Mouse (Mus musculus) MEL (cell line): ENCODE results near the gene Adra1d. TPM values are rescaled to one million over a fixed set of nuclear protein-coding genes. Genes with fewer than 3 reads are reported as not detected.

Experiments
- DNase-seq: peaks from one replicate; pipeline ENCODE4 v3.0.0; 2011; ENCODE audit warnings: low read depth, low spot score
- H3K27ac ChIP-seq: 2 replicates; pipeline ENCODE4 v1.5.1; 2012; ENCODE audit warnings: low read depth, mild to moderate bottlenecking, control low read depth, low read length, moderate library complexity; ENCODE audit not compliant: control insufficient read depth
- H3K27me3 ChIP-seq, 2 experiments: fragments of 150-350 bp in 1 of 2; sonication (generic) in 1 of 2; 2 replicates each; pipeline ENCODE4 v1.6.1; 2012; ENCODE audit warnings: low read length in 2 of 2, mild to moderate bottlenecking in 2 of 2, improper control_type of control experiment in 1 of 2, moderate library complexity in 1 of 2; ENCODE audit not compliant: insufficient read depth in 2 of 2, control insufficient read depth in 1 of 2
- H3K36me3 ChIP-seq, 2 experiments: 2 replicates each; pipeline ENCODE4 v1.6.1; 2012 to 2014; ENCODE audit warnings: low read length in 2 of 2, improper control_type of control experiment in 1 of 2, inconsistent platforms in 1 of 2, mild to moderate bottlenecking in 1 of 2; ENCODE audit not compliant: insufficient read depth in 2 of 2, control insufficient read depth in 1 of 2
- H3K4me1 ChIP-seq, 2 experiments: fragments of 150-350 bp in 1 of 2; sonication (generic) in 1 of 2; 2 replicates each; pipeline ENCODE4 v1.6.1; 2012; ENCODE audit warnings: low read length in 2 of 2, improper control_type of control experiment in 1 of 2, mild to moderate bottlenecking in 1 of 2; ENCODE audit not compliant: insufficient read depth in 2 of 2, control insufficient read depth in 1 of 2
- H3K4me3 ChIP-seq, 2 experiments: fragments of 150-350 bp in 1 of 2; sonication (generic) in 1 of 2; 2 replicates each; pipeline ENCODE4 v1.5.1; 2012; ENCODE audit warnings: low read depth in 2 of 2, low read length in 2 of 2, mild to moderate bottlenecking in 2 of 2, moderate library complexity in 2 of 2, control low read depth in 1 of 2, improper control_type of control experiment in 1 of 2; ENCODE audit not compliant: control insufficient read depth in 1 of 2, insufficient read depth in 1 of 2
- H3K79me2 ChIP-seq: 2 replicates; pipeline ENCODE4 v1.6.1; 2012; ENCODE audit warnings: mild to moderate bottlenecking, low read length, moderate library complexity; ENCODE audit not compliant: control insufficient read depth, poor library complexity, insufficient read depth
- H3K9ac ChIP-seq: 2 replicates; pipeline ENCODE4 v1.6.1; 2012; ENCODE audit warnings: low read depth, mild to moderate bottlenecking, control low read depth, low read length, moderate library complexity; ENCODE audit not compliant: control insufficient read depth, poor library complexity, severe bottlenecking
- H3K9me3 ChIP-seq: fragments of 150-350 bp; sonication (generic); replicated peaks from 2 replicates; pipeline ENCODE4 v1.6.1; 2012; ENCODE audit warnings: mild to moderate bottlenecking, low read length, improper control_type of control experiment, moderate library complexity; ENCODE audit not compliant: insufficient read depth
- BHLHE40 ChIP-seq: IDR thresholded peaks from 2 replicates; pipeline ENCODE4 v1.6.1; 2012; ENCODE audit warnings: low read depth, mild to moderate bottlenecking, inconsistent platforms, low read length, improper control_type of control experiment, borderline replicate concordance
- CTCF ChIP-seq, 3 experiments: IDR thresholded peaks in 2 of 3; conservative IDR thresholded peaks in 1 of 3; 2 replicates each; pipeline ENCODE4 v1.5.1; 2011 to 2012; ENCODE audit warnings: low read length in 3 of 3, low read depth in 2 of 3, mild to moderate bottlenecking in 2 of 3, improper control_type of control experiment in 1 of 3, inconsistent platforms in 1 of 3, mixed read lengths in 1 of 3, moderate library complexity in 1 of 3; ENCODE audit not compliant: control insufficient read depth in 1 of 3, insufficient read depth in 1 of 3, poor library complexity in 1 of 3, severe bottlenecking in 1 of 3
- E2F4 ChIP-seq: IDR thresholded peaks from 2 replicates; pipeline ENCODE4 v1.6.1; 2011; ENCODE audit warnings: low read depth, low read length, improper control_type of control experiment, borderline replicate concordance
- MAFK ChIP-seq: IDR thresholded peaks from 2 replicates; pipeline ENCODE4 v1.6.1; 2011; ENCODE audit warnings: low read depth, mild to moderate bottlenecking, low read length, improper control_type of control experiment, borderline replicate concordance
- MEF2A ChIP-seq: IDR thresholded peaks from 2 replicates; pipeline ENCODE4 v1.6.1; 2014; ENCODE audit warnings: low read depth, mild to moderate bottlenecking, inconsistent platforms, low read length, improper control_type of control experiment; ENCODE audit not compliant: poor library complexity, insufficient replicate concordance, severe bottlenecking; ENCODE audit errors: extremely low read depth
- MYC ChIP-seq: IDR thresholded peaks from 2 replicates; pipeline ENCODE4 v1.6.1; 2011; ENCODE audit warnings: low read depth, mild to moderate bottlenecking, low read length, improper control_type of control experiment, moderate library complexity
- POLR2A ChIP-seq, 2 experiments: IDR thresholded peaks; 2 replicates each; pipeline ENCODE4 v1.6.1; 2011 to 2012; ENCODE audit warnings: low read length in 2 of 2, mild to moderate bottlenecking in 2 of 2, control low read depth in 1 of 2, improper control_type of control experiment in 1 of 2, low read depth in 1 of 2, moderate library complexity in 1 of 2; ENCODE audit not compliant: control insufficient read depth in 1 of 2, insufficient read depth in 1 of 2, poor library complexity in 1 of 2
- TAL1 ChIP-seq: IDR thresholded peaks from 2 replicates; pipeline ENCODE4 v1.6.1; 2012; ENCODE audit warnings: mild to moderate bottlenecking, inconsistent platforms, low read length, moderate library complexity, mixed read lengths
- TBP ChIP-seq: IDR thresholded peaks from 2 replicates; pipeline ENCODE4 v1.8.0; 2011; ENCODE audit warnings: low read depth, low read length, improper control_type of control experiment
- UBTF ChIP-seq: IDR thresholded peaks from 2 replicates; pipeline ENCODE4 v1.6.1; 2012; ENCODE audit warnings: low read depth, mild to moderate bottlenecking, inconsistent platforms, low read length, improper control_type of control experiment, moderate library complexity, borderline replicate concordance; ENCODE audit not compliant: insufficient read depth
- ZC3H11A ChIP-seq: IDR thresholded peaks from 2 replicates; pipeline ENCODE4 v1.6.1; 2012; ENCODE audit warnings: low read depth, mild to moderate bottlenecking, inconsistent platforms, low read length, improper control_type of control experiment
- polyA plus RNA-seq, 2 experiments: library from polyadenylated mRNA; stranded (reverse) in 1 of 2; unstranded in 1 of 2; fragments of >175 nt in 1 of 2; fragments of >200 nt in 1 of 2; gene quantifications; 2 replicates each; pipeline versions ENCODE4 v1.2.1 to v1.2.4; 2012; ENCODE audit warnings: low replicate concordance in 2 of 2, low read depth in 1 of 2; ENCODE audit not compliant: insufficient read length in 2 of 2, insufficient read depth in 1 of 2, missing spikeins in 1 of 2
- total RNA-seq: library from RNA; depleted of rRNA; stranded (reverse); fragments of 300-350 nt; gene quantifications from 2 replicates; pipeline ENCODE4 v1.2.3, GENCODE M21; 2012

Adra1d gene
- total and polyA plus RNA-seq, 3 experiments, result not detected

DNA sequence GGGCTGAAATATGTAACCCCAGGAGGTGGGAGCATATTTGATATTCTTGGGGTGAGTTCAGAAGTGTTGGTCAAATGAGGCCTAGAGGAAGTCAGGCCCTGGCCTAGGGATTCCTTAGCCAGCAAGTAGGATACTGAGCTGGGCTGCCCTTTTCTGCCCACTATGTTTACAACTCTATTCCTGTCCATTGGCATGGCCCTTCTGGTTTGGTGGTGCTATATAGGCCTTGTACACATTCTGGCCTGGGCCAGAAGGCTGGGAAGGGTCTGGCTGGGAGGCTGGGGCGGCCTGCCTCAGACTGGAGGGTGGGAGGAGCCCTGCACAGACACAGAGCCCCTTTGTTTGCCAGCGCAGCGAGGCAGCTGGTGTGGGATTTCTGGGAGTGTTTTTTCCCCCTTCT lies 55.7 kb downstream of the Adra1d start:
- no peak for DNase-seq
- H3K79me2 ChIP-seq, result no peaks in the 10 kb centered on the region
- H3K36me3 ChIP-seq, result no peaks in the 10 kb centered on the region
- no peak for TF ChIP-seq MEF2A
- TF ChIP-seq, all 39 proteins: peak for 0
- Histone ChIP-seq H3K4me3 (no peak overlapping the region), H3K27ac (no peak overlapping the region), H3K4me1 (peaks cover 0 to 2% of the 10 kb centered on the region in 2 experiments; a peak in 1 of 4 replicates), H3K27me3 (no peaks in the 10 kb centered on the region), H3K9me3 (no peaks in the 10 kb centered on the region), H3K9ac (no peak overlapping the region)

DNA sequence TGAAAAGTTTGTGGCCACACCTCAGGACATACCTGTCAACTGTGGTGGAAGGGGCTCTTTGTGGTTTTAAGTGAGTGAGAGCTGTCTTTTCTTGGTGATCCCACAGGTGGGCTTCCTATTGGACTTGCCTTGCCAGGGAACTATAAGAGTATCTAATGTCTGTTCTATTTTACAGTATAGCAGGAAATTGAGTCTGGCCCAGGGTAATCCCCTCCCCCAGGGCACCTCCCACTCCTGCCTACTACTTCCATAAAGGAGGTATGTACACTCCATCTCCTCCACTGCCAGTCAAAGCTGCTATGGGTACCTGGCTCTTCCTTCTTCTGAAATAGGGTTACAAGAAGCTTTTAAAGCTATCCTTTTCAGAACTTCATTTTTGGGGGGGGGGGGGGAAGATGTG lies 56.7 kb downstream of the Adra1d start:
- Histone ChIP-seq H3K36me3 (no peaks in the 10 kb centered on the region), H3K9me3 (no peaks in the 10 kb centered on the region), H3K4me1 (peaks cover 0 to 2% of the 10 kb centered on the region in 2 experiments; a peak in 1 of 4 replicates), H3K9ac (no peak overlapping the region), H3K27me3 (no peaks in the 10 kb centered on the region), H3K79me2 (no peaks in the 10 kb centered on the region), H3K27ac (no peak overlapping the region), H3K4me3 (no peak overlapping the region)
- DNase-seq, result peak; percentile 42
- no peak for TF ChIP-seq TAL1
- TF ChIP-seq BHLHE40, result no peak
- no peak for TF ChIP-seq TBP
- no peak for TF ChIP-seq UBTF
- TF ChIP-seq MYC, result no peak

DNA sequence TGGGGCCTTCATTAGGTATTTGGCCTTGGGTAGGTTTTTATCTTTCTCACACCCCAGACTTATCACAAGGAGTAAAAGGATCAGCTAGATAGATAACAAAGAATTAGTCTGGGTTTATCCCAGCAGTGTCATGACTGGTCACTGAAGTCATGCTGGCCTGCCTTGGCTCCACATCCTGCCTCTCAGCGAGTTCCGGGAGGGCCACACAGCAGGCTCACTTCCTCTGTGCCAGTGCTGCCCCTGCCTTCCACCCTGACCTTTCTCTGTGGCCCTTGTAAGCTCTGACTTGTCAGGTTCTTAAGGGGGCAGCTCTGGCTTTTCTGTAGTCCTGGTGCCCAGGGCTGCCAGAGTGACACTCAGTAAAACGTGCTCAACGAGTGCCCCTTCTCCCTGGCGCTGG lies 59.5 kb downstream of the Adra1d start:
- no peak for TF ChIP-seq POLR2A (IDR thresholded peaks at IDR 0.05; ENCODE audit: control insufficient read depth in 1 of 2, insufficient read depth in 1 of 2, low read depth in 1 of 2, low read length in 2 of 2, poor library complexity in 1 of 2)
- TF ChIP-seq MEF2A, result no peak
- TF ChIP-seq MAFK, result no peak
- TF ChIP-seq E2F4, result no peak
- no peak for TF ChIP-seq CTCF (IDR thresholded peaks at IDR 0.05 in 2 of 3, conservative IDR thresholded peaks at IDR 0.05 in 1 of 3; ENCODE audit: control insufficient read depth in 1 of 3, insufficient read depth in 1 of 3, low read depth in 2 of 3, low read length in 3 of 3, poor library complexity in 1 of 3, severe bottlenecking in 1 of 3)
- TF ChIP-seq ZC3H11A, result no peak
- no peaks in the 10 kb centered on the region for H3K27me3 ChIP-seq
- no peaks in the 10 kb centered on the region for H3K79me2 ChIP-seq
- H3K36me3 ChIP-seq, result peaks cover 0 to 2% of the 10 kb centered on the region in 2 experiments; a peak in 1 of 4 replicates
- H3K4me1 ChIP-seq, result peaks cover 1 to 4% of the 10 kb centered on the region in 2 experiments; a peak in 3 of 4 replicates
- no peak overlapping the region for H3K9ac ChIP-seq
- H3K4me3 ChIP-seq, result no peak overlapping the region
- H3K9me3 ChIP-seq, result no peaks in the 10 kb centered on the region
- H3K27ac ChIP-seq, result no peak overlapping the region
- no peak for DNase-seq
